Mouse (Mus musculus) thymus, postnatal 10 days (tissue): ENCODE results near the gene Tbc1d7.

Experiments used
- DNase-seq, 2 experiments: peaks; one replicate each; pipeline ENCODE4 v3.0.0; 2021; ENCODE audit warnings: low spot score in 2 of 2

The Tbc1d7 gene

DNA sequence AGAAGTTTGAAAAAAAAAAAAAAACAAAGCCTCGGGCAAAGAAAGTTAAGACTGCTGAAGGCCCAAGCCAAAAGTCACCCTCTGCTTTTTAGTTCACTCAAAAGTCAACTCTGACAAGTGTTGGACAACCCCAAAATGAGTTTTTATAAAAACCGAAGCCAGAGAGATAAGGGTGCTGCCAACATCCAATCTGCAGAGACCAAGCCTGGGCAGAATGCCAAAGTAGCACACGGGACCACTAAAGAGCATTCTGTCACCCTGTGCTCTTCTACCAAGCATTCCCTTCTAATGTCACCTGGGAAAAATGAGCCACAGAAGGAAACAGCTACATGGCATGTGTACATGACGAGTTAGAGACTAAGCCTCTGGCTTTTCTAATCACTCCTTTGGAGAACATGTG lies 36.8 kb downstream of the Tbc1d7 start:
- DNase-seq: no peak

DNA sequence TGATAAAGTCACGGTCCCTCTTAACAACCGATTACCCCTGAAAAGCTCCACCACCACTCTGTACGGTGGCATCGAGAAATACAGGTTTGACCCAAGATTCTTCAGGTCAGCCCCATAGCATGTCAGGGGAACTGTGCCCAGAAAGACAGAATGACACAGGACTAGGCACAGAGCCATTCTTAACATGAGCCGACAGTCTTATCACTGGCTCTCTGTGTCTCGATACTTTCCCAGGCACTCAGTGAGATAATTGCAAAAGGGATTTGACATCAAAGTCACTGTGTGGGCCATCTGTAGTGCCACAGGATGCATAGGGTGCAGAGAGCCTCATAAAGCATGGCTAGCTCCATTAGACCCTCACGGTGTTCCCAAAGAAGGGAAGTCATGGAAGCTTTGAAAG lies 37.9 kb downstream of the Tbc1d7 start:
- no peak for DNase-seq

DNA sequence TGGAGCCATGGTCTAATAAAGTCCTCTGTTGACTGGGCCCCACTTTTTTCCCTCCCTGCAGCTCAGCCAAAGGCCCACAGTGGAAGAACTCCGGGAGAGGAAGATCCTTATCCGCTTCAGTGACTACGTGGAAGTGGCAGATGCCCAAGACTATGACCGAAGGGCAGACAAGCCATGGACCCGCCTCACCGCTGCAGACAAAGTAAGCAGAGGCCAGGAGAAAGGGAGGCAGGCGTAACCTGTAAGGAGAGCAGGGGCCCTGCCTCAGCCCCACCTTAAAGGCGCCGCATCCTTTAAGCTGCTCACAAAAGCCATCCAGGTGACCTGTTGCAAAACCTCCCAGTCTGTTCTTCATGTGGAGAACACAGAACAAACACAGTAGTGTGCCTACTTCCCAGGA lies 38.4 kb downstream of the Tbc1d7 start:
- DNase-seq: no peak

DNA sequence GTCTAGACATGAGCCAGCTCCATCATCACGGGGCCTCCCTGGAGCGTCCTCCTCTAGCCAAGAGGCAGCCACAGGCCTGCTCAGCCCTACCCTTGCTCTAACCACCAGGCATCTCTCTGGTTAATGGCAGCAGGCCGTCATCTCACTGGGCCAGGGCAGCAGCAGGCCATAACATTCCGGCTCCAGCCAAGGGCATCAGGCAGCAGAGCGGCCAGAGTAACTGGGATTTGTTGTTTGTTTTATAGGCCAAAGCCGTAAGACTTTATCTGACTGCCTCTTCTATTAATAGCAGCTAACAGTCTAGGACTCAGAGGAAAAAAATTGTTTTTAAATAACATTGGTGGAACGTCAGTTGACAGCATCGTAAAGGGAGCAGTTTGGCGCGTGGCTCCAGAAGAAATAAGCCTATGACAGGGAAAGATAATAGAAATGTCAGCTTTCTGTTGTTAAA lies 39.5 kb downstream of the Tbc1d7 start:
- DNase-seq: no peak

DNA sequence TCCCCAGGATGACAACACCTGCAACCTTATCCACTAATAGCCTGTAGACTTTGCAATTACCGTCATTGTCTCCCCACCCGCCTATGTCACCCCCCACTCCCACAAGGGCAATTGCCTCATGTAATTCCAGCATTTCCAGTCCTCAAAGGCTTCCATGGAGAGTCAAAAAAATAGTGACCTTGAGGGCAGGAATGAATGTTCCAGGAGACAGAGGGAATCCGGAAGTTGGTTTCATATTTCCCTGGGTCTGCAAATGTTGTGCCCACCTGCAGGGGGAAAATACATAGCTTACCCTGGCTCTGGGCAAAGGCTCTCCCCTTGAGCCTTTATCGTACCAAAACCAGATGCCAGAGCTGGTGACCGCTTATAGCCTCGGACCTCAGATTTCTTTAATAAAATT lies 41.1 kb downstream of the Tbc1d7 start:
- no peak for DNase-seq

DNA sequence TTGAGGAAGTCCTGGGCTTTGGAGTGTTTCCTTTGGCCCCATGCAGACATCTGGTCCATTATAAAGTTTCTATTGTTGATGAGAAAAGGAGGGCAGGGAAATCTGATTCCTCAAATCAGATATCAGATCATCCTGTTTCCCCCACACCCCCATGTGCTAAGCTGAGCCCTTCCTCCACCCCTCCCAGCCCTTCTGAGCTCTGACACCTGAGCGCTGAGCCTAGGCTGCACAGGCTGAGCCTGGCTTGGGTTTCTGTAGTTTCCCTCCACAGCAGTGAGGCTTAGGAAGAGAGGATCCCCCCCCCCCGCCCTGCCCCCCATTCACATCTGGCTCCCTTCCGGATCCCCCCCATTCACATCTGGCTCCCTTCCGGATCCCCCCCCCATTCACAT lies 46.6 kb downstream of the Tbc1d7 start:
- no peak for DNase-seq

DNA sequence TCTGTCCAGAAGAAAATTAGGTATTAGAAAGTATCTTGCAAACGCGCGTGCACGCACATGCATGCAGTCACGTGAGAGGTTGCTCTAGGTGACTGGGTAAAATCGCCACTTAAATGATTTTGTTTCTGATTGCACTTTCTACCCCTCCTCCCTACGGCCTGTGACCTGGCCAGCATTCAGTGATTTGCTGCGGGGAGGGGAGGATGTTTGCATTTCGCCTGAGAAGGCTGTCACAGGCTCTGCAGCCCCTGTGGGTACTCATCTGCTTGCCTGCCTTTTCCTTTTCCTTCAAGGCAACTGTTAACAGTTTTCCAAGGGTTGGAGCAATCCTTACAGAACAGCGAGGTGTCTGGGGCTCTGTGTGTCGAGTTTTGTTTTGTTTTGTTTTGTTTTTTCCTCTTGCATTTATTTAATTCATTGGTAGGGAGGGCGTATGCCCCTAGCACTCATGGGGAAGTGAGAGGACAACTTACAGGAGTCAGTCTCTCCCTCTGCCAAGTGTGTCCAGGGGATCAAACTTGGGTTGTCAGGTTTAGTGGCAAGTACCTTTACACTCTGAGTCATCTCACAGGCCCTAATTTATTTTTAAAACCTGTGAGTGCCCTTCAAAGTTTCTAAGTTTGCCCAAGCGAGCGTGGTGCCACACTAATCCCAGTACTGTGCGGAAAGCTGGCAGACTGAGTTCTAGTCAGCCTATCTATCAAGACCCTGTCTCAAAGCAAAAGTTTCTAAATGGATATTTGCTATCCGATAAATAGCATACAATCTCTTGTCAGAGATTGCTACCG lies 47.2 kb downstream of the Tbc1d7 start:
- no peak for DNase-seq

DNA sequence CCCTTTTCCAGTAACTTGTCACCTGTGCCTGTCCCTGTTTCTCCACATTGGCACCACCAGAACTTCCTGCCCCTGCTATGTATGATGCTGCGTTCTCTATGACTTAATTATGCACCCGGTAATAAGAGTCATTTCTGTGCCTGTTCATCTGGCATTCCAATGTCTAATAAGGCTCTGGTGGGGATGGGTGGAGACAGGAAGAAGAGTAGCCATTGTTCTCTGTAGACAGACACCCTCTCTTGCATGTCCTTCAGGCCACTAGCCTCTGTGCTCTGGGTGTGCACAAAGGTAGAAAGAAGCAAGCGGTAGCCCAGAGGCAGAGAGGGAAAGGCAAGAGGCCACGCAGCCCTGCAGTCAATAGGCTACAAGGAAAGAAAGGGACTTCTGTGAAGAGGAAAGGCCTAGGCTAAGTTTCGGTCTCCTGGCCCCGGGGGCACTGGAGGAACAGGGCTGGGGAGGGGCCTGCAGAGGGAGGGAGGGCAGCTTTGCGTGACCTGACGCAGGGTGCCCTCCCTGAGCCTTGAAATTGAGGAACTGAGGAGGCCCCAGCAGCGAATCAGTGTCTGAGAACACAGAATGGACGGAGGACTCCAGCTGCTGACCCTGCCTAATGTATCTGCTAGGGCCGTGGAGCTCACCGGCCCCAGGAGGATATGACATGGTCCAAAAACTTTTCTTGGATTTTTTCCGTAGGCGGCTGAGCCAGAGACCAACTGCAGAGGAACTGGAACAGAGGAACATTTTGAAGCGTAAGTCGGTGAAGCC lies 48.8 kb downstream of the Tbc1d7 start:
- DNase-seq: no peak

DNA sequence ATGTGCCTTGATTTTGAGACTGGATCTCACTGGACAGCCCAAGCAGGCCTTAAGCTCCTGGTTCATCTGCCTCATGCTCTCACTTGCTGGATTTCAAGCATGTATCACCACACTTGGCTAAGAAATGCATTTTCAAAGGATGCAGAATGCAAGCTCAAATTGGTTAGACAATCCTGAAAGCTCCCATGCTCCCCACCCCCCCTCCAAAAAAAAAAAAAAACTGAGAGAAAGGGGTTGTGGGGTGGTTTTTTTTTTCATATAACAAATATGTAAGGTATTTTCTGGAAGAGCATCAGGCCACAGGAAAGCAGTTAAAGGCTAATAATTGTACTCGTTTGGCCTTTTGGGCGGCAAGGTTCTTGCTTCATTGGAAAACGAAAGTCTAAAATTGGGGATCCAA lies 58.2 kb downstream of the Tbc1d7 start:
- DNase-seq: no peak

DNA sequence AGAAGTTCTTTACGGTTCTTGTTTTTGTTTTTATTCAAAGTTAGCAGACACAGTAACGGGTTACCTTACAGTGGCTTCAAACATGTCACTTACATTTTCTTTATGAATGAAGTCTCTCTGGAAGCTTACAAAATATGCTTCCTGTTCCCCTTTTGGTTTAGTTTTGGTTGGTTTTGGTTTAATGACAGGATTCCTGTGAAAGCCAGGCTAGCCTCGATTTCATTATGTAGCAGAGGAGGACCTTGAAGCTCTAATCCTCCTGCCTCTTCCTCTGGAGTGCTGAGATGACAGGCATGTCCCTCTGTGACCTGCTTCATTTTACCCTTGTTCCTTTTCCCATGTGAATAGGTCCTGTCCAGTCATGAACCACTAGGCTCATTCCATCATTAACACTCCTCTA lies 58.6 kb downstream of the Tbc1d7 start:
- no peak for DNase-seq

DNA sequence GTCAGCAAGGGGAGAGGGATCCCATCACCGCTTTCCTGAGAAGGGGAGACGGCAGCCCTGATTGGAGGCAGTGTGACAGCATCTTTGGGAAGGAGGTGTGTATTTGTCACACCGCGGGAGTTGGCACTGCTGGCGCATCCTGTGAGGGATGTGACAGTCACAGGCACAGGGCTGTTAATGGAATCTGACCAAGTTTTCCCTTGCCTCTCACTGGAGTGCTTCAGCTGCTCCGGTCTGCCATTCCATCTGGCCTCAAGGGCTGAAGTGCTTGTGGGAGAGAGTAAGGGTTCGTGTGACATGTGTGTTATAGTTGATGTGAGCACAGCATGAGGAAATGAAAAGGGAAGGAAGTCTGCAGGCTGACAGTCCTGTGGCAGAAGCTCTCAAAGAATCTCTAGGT lies 59.0 kb downstream of the Tbc1d7 start:
- DNase-seq: no peak

DNA sequence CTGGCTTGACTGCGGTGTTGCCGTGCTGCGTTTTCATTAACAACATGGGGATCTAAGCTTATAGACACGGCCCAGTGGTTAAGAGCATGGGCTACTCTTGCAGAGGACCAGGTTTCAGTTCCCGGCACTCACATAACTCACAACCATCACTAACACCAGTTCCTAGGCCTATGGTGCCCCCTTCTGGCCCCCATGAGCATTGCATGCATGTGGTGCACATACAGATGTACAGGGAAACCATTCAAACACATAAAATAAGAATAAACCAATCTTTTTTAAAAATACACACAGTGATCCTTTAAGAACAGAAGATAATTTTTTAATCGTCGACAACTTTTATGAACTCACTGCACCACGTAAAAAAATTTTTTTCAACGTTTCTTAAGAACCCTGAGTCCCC lies 66.8 kb downstream of the Tbc1d7 start:
- DNase-seq: no peak

DNA sequence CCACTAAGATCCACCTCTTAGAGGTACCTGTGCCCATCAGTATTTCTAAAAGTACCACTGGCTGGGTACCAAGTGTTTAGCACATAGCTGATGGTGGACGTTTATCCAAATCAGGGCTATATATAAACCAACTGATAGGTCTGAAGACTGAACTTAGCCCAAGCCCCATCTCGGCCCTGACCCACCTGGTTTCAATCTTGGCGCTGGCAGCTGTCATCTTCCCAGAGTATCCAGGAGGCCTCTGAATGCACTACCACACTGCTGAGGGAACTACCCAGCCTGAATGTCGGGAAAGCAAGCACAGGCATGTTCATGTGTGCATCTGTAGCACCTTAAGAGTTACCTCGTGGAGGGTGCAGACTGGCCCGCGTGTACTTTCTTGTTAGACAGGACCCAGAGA lies 68.4 kb downstream of the Tbc1d7 start:
- DNase-seq: no peak
